Mouse (Mus musculus) splenic B cell, adult 2 months (primary cell): Measurements from ENCODE around the gene Dok3.

Experiments
- DNase-seq: peaks from one replicate; pipeline ENCODE4 v3.0.0-alpha.2; 2011; ENCODE audit warnings: low read depth, low spot score
- H3K27me3 ChIP-seq: 2 replicates; pipeline ENCODE4 v1.6.1; 2012; ENCODE audit warnings: mild to moderate bottlenecking, low read length, moderate library complexity, mixed read lengths; ENCODE audit not compliant: control insufficient read depth, poor library complexity, insufficient read depth, severe bottlenecking
- H3K36me3 ChIP-seq: 2 replicates; pipeline ENCODE4 v1.6.1; 2012; ENCODE audit warnings: mild to moderate bottlenecking, low read length, moderate library complexity, mixed read lengths; ENCODE audit not compliant: control insufficient read depth, poor library complexity, insufficient read depth, severe bottlenecking

The Dok3 gene

DNA sequence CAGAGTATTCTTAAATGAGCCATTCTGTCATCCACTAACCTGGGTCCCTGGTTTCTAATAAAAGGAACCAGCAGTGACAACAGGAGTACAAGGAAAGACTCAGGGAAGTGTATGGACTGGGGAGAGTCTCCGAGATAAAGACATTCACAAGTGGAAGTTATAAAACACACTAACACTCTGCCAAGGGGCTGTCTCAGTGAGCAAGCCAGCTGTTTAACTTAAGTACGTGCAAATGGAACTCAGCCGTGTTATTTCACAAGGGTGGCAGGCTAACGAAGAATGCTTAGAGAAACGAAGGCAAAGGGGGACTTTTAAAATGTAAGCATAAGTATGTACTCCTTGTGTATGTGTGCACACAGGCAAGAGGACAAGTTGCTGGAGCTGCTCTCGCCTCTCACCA lies 28.4 kb upstream of the Dok3 start:
- H3K36me3 ChIP-seq, result peaks cover 2% of the 10 kb centered on the region; the same call in 1 of the 2 replicates
- no peaks in the 10 kb centered on the region for H3K27me3 ChIP-seq
- DNase-seq, result no peak

DNA sequence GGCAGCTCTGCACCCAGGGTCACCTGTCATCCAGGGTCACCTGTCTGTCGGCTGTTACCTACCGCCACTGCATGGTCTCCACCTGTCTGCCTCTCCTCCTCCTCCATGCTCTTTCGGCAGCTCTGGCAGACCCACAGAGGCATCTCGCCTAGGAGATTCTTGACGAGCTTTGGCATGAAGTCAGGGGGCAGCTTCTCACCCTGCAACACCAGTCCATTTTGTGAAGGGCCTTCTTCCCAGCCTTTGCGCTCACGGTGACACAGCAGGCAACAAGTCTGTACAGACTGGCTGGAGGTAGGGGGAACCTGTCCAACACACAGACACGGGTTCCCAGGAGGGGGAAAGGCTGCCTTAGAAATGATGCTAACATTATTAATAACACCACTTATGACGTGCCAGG lies 26.8 kb upstream of the Dok3 start:
- peaks cover 2% of the 10 kb centered on the region; the same call in 1 of the 2 replicates for H3K36me3 ChIP-seq
- no peak for DNase-seq
- H3K27me3 ChIP-seq, result no peaks in the 10 kb centered on the region

DNA sequence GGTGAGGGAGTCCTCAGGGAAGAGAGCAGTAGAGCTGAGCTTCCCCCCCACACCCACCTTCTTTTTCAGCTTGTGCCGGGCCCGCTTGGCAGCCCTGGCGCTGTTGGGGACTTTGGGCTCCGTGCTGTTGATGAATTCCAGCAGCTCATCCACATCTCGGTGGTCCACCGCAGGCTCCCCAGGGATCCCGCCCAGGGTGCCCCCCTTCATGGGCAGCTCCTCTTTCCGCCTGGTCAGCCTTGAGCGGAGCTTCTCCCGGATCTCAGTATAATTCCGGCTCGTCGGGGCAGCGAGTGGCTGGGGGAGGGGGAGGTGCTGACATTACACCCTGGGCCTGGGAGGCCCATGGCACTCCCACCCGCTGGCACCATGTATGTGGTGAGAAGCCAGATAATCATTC lies 20.0 kb upstream of the Dok3 start:
- Histone ChIP-seq H3K36me3 (peaks cover 10% of the 10 kb centered on the region), H3K27me3 (no peaks in the 10 kb centered on the region)
- DNase-seq, result no peak

DNA sequence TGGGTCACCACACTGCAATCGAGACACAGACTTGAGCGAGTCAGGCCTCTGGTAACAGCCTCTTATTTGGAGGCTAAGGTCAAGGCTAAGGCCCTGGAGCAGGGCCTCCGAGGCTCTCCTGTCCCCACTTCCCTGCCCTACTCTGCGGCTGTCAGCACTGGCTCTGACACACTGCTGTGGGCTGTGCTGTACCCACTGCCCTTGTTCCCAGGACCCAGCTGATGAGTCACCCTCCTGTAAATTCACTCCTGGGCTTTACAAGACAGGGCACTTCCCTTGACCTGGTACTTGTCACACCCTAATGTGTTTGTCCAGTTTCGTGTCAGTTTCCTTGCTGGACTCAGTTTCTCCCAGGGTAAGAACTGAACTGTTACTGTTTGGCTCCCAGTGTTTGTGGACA lies 19.3 kb upstream of the Dok3 start:
- no peak for DNase-seq
- H3K27me3 ChIP-seq, result no peaks in the 10 kb centered on the region
- H3K36me3 ChIP-seq, result peaks cover 9% of the 10 kb centered on the region

DNA sequence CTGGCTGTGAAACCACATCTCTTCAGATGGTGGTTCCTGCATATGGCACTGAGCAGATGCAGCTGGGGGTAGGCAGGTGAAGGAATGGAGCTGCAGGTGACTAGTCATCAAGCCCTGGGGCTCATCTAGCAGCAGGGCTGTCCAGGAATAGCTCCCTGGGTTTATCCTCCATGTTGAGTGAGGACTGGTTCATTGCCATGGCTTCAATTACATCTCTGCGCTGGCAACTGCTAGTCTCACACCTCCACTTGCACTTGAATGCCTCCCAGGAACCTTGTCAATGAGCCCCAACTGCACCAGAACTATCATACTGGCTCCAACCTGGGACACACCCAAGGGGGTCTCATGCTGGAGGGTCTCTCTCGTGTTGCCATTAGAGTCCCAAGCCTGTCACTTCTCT lies 18.8 kb upstream of the Dok3 start:
- H3K36me3 ChIP-seq, result peaks cover 9% of the 10 kb centered on the region
- no peak for DNase-seq
- no peaks in the 10 kb centered on the region for H3K27me3 ChIP-seq

DNA sequence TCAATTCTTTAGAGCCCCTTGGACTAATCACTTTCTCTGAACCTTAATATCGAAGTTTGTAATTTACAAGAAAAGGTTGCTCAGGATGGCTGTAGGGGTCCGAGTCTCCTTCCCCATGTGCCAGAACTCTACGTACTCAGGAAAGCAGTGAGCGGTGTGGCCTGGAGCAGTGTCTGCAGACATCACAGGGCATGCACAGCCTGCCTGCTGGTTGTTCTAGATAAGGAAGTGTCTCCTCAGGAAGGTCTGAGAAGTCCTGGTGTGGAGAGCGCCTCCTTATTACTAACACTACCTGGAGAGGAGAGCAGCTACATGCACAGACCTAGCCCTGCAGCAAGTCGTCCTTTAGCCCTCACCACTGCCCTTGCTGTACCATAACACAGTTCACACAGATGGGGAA lies 15.7 kb upstream of the Dok3 start:
- H3K27me3 ChIP-seq, result no peaks in the 10 kb centered on the region
- DNase-seq, result no peak

DNA sequence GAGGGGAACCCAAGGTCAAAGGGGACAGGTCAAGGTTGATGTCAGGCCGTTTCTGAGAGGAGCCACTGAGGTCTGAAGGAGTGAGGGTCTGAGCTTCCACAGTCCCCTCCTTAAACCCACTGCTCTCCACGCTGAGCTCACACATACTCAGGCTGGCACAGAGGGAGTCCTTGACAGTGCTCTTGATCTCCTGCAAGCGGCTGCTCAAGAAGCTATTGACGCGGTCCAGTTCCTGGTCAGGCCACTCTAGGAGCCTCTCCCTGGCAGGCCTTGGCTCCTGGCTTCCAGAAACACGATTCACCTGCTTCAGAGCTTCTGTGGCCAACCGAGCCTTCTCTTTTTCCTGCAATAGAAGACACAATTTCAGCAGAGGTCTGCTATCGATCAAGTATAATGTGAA lies 14.4 kb upstream of the Dok3 start:
- DNase-seq, result no peak
- Histone ChIP-seq H3K36me3 (peaks cover 14% of the 10 kb centered on the region), H3K27me3 (no peaks in the 10 kb centered on the region)

More for the DNA sequence above, 15.7 kb upstream of the Dok3 start:
- H3K36me3 ChIP-seq, result peaks cover 18% of the 10 kb centered on the region

DNA sequence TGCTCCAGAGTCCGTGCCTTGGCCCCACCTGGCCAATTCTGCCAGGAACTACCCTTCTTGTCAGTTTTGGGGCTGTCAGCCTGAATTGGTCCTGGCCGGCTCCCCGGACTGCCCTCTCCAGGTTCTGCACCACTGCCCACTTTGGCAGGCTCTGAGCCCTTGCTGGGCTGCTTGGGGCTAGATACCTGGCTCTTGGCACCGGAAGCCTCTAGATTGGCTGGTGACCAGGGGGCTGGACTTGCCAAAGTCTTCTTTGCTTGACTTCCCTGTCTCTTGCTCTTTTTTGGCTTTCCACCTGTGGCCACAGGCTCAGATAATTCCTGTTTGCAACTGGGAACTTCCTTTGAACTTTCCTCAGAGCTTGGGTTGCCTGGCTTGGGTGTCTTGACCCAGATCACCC lies 13.8 kb upstream of the Dok3 start:
- no peak for DNase-seq
- Histone ChIP-seq H3K27me3 (no peaks in the 10 kb centered on the region), H3K36me3 (peaks cover 14% of the 10 kb centered on the region)

DNA sequence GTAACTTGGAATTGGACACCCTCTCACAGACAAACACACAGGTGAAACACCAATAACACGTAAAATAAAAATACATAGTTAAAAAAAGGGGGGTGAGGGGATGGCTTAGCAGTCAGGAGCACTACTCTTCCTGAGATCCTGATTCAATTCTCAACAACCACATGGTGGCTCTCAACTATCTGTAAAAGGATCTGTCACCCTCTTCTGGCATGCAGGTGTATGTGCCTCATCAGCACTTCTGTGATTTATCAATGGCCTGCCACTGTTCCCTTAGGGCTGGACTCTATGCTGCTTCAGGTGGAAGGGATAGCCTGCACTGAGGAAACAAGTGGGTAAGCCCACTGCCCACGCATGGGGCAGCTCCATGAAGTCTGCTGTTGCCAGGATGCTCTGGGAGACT lies 11.8 kb upstream of the Dok3 start:
- Histone ChIP-seq H3K36me3 (peaks cover 14% of the 10 kb centered on the region), H3K27me3 (no peaks in the 10 kb centered on the region)
- DNase-seq, result peak; percentile 31

DNA sequence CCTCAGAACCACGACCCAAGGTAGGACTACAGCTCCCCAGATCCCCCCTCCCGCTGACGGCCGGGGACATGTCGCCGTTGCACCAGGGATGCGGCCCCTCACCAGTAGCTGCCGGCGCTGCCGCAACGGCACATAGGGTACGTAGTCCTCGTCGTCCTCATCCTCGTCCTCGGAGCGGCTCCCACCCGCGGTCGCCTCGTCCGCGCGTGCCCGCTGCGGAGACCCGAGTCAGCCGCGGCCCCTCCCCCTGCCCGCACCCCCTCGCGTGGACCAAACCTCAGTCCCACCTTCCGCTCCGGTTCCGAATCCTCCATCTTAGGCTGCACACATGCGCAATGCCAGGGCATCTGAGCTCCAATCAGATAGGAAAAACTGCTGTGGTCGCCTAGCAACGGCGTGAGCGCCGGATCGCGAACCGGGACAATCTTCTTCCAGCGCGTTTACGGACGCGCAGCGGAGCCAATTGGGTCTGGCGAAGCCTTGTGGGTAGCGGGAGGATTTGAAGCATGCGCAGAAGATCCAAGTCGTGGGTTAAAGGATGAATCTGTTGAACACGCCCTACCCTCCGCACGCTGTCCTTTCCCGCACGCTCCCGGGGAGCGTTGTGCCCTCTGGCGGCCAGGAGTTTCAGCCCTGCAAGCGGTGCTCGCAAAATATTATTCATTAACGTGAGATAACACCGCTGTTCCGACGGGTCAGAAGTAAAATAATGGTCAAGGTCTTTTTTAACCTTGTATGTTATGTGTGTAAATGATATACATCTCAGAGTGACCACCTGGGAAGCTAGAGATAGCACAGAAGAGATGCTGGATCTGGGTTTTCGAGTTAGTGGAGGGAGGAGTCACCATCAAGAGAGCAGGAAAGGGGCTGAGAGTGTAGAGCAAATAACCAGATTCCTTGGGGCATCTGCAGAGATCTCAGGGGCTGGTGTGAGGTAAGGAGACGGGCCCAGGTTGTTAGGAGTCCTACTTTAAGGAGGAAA lies 7.4 kb upstream of the Dok3 start, which contains the start of gene Ddx41:
Gene Ddx41, minus strand, starts transcription at position 465 of the 982 bp plus-strand sequence.
- H3K36me3 ChIP-seq, result peaks cover 19% of the 10 kb centered on the region
- DNase-seq, result peak; percentile 100
- no peaks in the 10 kb centered on the region for H3K27me3 ChIP-seq

DNA sequence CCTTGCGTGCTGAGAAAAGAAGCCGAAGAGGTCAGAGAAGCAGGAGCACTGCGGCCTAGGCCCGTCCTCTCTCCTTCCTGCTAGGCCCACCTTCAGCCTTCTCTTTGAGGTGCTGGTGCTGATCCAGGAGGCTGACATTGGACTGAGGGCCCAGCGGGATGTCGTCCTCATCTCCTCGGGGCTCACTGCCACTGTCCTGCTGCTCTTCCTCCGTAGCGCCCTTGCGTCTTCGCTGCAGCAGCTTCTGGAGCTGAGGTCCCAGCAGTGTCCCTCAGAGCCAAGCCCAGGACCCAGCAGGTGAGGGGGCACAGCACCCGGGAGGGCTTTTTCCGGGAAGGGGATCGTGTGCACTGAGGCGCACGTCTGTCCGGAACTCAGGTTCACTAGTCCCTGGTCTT lies 6.7 kb upstream of the Dok3 start:
- no peak for DNase-seq
- peaks cover 21% of the 10 kb centered on the region for H3K36me3 ChIP-seq
- H3K27me3 ChIP-seq, result no peaks in the 10 kb centered on the region

DNA sequence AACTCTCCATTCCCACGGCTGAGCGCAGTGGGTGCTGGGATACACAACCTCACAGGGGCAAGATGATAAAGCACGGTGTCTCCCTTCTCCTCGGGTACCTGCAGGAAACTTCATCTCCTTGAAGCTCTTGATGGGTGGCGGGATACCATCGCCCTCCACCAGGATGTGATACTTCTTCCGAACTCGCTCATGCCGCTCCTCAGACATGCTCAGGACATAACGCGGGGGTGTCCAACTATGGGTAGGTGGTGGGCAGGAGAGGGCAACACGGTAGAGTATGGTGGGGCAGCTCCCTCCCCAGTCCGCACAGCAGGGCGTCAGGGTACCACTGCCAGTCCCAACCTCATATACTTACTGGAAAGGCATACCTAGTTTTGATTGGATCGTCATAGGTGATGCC lies 6.1 kb upstream of the Dok3 start:
- H3K36me3 ChIP-seq, result peaks cover 23% of the 10 kb centered on the region
- H3K27me3 ChIP-seq, result no peaks in the 10 kb centered on the region
- no peak for DNase-seq

DNA sequence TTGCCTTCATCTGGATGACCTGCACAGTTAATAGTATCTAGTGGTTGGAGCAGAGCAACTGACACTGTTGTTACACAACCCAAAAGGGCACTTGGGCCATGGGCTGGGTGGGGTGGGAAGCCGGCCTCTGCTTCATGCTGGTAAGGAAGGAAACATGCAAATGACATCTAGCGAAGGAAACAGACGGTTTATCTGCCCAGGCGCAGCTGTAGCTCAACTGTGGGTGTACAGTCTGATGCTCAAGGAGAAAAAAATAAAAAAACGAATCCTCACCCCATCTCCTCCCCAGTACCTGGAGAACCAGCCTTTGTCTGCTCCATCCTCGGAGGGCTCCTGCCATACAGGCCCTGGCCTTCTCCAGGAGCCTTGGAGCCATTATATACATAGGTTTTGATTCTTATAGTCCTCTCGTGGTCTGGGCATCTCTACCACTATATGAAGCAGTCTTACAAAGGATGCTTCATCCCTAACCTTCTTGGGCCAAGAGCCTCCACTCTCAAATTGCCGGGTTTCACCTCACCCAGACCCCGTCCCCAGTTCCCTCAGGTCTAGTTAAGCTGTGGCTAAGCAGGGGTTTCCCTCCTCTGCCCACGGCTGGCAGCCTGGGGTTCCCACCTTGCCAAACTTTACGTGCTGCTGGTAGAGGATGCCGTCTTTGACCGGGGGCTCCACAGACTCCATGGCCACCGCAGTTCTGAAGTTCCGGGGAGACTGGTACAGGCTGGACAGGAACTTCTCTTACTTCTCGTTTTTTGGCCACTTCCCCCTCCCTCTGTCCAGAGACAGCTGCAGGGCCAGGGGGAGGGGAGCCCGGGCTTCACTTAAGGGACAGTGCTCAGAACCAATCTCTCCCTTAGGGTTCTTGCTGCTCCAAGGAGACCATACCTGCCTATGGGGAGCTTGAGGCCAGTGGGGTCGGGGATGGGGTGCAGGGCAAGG lies 993 bp downstream of the Dok3 start:
- peaks cover 39% of the 10 kb centered on the region for H3K36me3 ChIP-seq
- peak; percentile 86 for DNase-seq
- no peaks in the 10 kb centered on the region for H3K27me3 ChIP-seq

DNA sequence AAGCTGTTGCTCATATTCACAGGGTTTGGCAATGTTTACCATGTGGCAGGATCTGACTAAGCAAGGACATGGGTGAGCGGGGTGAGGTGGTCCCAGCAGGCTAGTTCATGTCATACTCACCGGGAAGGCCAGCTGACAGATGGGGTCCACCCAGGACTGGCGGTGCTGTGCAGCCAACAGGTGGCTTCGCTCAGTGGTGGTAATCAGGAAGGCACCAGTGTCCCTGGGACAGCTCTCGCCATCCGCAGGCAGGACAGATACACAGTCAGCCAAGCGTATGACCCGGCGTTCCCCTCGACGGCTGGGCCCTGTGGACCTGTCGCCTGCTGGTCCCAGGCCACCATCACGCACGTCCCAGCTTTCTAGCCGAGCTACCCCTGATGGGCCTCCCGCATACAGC lies 1.9 kb downstream of the Dok3 start:
- DNase-seq, result peak; percentile 51
- peaks cover 36% of the 10 kb centered on the region for H3K36me3 ChIP-seq
- H3K27me3 ChIP-seq, result no peaks in the 10 kb centered on the region
